Mouse (Mus musculus) ES-E14 (cell line): ENCODE data around the gene Gm44579.

ENCODE experiments used
- CHD2 ChIP-seq: IDR thresholded peaks from 2 replicates; pipeline ENCODE4 v1.6.1; 2014; ENCODE audit warnings: mild to moderate bottlenecking, low read depth, low read length, inconsistent platforms
- MAFK ChIP-seq: IDR thresholded peaks from 2 replicates; pipeline ENCODE4 v1.6.1; 2014; ENCODE audit warnings: mild to moderate bottlenecking, low read depth, low read length, inconsistent platforms; ENCODE audit not compliant: insufficient read depth
- ZNF384 ChIP-seq: IDR thresholded peaks from 2 replicates; pipeline ENCODE4 v1.6.1; 2012; ENCODE audit warnings: low read depth, low read length, inconsistent platforms

DNA sequence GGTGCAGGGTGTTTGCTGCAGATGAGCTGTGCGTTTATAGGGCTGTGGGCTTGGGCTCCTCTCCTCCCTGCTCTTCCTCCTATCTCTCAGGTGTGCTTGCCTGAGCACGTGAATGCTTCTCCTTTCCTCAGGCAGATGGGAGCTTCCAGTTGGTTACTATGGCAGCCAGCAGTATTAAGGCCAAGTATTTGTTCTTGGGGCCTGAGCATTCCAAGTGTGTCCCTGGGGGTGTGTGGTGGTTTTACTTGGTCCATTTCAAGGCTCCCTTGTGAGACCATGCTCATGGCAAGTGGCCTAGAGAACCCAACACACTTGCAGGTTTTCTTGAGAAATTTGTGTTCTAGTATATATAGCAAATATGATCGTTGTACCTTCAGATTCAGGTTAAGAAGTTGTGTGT, 25.3 kb downstream of the Gm44579 start, which contains the start of gene Olfr288:
- no peak for TF ChIP-seq MAFK
- no peak for TF ChIP-seq CHD2
- TF ChIP-seq ZNF384: no peak
